Mouse (Mus musculus): Measurements from ENCODE around the gene Park7.

DNA sequence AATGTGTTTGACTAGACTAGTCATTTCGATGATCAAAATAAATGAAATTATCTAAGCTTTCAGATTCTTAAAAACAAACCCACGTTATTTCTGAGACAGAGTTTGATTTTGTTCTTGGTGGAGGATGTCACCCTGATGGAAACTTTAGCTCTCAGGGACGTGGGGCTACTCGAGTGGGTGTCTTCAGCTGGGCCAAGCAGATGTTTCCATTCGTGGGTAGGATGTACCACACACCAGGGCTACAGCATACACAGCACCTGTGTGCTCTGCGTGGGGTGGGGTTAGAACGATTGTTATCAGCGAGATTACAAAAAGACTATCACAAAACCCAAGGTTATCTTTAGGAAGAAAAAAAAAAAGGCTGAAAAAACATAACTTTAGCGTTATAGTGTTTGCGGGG lies 36.7 kb upstream of the Park7 start:
- no peak for TF ChIP-seq CTCF (conservative IDR thresholded peaks at IDR 0.05 in 1 of 2, IDR thresholded peaks at IDR 0.05 in 1 of 2; ENCODE audit: low read depth in 2 of 2, low read length in 2 of 2)
- TF ChIP-seq PAX5 (IDR thresholded peaks at IDR 0.05; ENCODE audit: low read length) = no peak
- TF ChIP-seq RAD21 (IDR thresholded peaks at IDR 0.05; ENCODE audit: low read depth, low read length) = no peak
- TF ChIP-seq KAT2A (IDR thresholded peaks at IDR 0.05; ENCODE audit: insufficient replicate concordance, low read length) = no peak
- no peak for TF ChIP-seq ETS1 (conservative IDR thresholded peaks at IDR 0.05; ENCODE audit: low read depth, low read length)

Measured in CH12.LX (cell line).